Mouse (Mus musculus) heart, embryonic 14.5 days (tissue): ENCODE measurements around the gene Pdia4. TPM values are rescaled to one million over a fixed set of nuclear protein-coding genes. Genes with fewer than 3 reads are reported as not detected.
A peak's percentile ranks its signal among the peaks of the same experiment; 100 is the strongest.

Experiments
- ATAC-seq: fragments of 200-750 bp; cut with Nextera tagmentation; 2 replicates; pipeline ENCODE4 v1.8.0; 2017; ENCODE audit warnings: low read depth, moderate TSS enrichment; ENCODE audit not compliant: insufficient number of reproducible peaks, insufficient read depth, low FRiP score
- H3K27ac ChIP-seq, 2 experiments: fragments of 200-500 bp in 1 of 2; fragments of 300-500 bp in 1 of 2; sonication (generic) in 1 of 2; replicated peaks in 1 of 2; 2 replicates each; pipeline ENCODE4 v1.5.1; 2012 to 2014; ENCODE audit warnings: low read depth in 2 of 2, low read length in 2 of 2, control low read depth in 1 of 2, mild to moderate bottlenecking in 1 of 2, mixed read lengths in 1 of 2; ENCODE audit not compliant: control insufficient read depth in 1 of 2, insufficient read depth in 1 of 2
- H3K27me3 ChIP-seq: fragments of 300-500 bp; sonication (generic); 2 replicates; pipeline ENCODE4 v1.6.1; 2014; ENCODE audit warnings: mild to moderate bottlenecking, low read length, control low read depth; ENCODE audit not compliant: control insufficient read depth, insufficient read depth
- H3K36me3 ChIP-seq: fragments of 300-500 bp; sonication (generic); 2 replicates; pipeline ENCODE4 v1.6.1; 2014; ENCODE audit warnings: mild to moderate bottlenecking, control low read depth, low read length, mixed read lengths; ENCODE audit not compliant: control insufficient read depth, insufficient read depth
- H3K4me1 ChIP-seq, 2 experiments: fragments of 200-500 bp in 1 of 2; fragments of 300-500 bp in 1 of 2; sonication (generic) in 1 of 2; 2 replicates each; pipeline ENCODE4 v1.6.1; 2012 to 2014; ENCODE audit warnings: low read length in 2 of 2, control low read depth in 1 of 2, mixed read lengths in 1 of 2; ENCODE audit not compliant: control insufficient read depth in 2 of 2, insufficient read depth in 2 of 2
- H3K4me2 ChIP-seq: fragments of 300-500 bp; sonication (generic); 2 replicates; pipeline ENCODE4 v1.6.1; 2014; ENCODE audit warnings: mild to moderate bottlenecking, low read length
- H3K4me3 ChIP-seq, 2 experiments: fragments of 200-500 bp in 1 of 2; fragments of 300-500 bp in 1 of 2; sonication (generic) in 1 of 2; 2 replicates each; pipeline ENCODE4 v1.5.1; 2012 to 2014; ENCODE audit warnings: low read length in 2 of 2, mild to moderate bottlenecking in 2 of 2, control low read depth in 1 of 2, low read depth in 1 of 2, moderate library complexity in 1 of 2; ENCODE audit not compliant: control insufficient read depth in 1 of 2, insufficient read depth in 1 of 2
- H3K9ac ChIP-seq: fragments of 300-500 bp; sonication (generic); 2 replicates; pipeline ENCODE4 v1.6.1; 2014; ENCODE audit warnings: mild to moderate bottlenecking, low read length
- H3K9me3 ChIP-seq: fragments of 300-500 bp; sonication (generic); 2 replicates; pipeline ENCODE4 v1.6.1; 2016; ENCODE audit warnings: low read length, control low read depth; ENCODE audit not compliant: control insufficient read depth
- WGBS: fragments of 180-500 bp; shearing (Covaris S2); extraction: QIAGEN DNeasy Blood & Tissue Kit; methylation state at CpG from one replicate; pipeline ENCODE4 v1.1.7; 2014; 5-methylcytosine and 5-hydroxymethylcytosine counted together
- polyA plus RNA-seq: library from polyadenylated mRNA; unstranded; fragments of >200 nt; fragmentation: Nextera tagmentation; extraction: Ambion mirVana; gene quantifications from 2 replicates; pipeline ENCODE4 v1.2.1, GENCODE M21; 2014

Gene Pdia4
- polyA plus RNA-seq, 1 experiment from 2014 or later = 149 TPM

- Histone ChIP-seq H3K9me3 (no peaks in the 10 kb centered on the region), H3K9ac (no peak overlapping the region), H3K4me2 (no peak overlapping the region), H3K4me1 (peaks cover 4 to 15% of the 10 kb centered on the region in 2 experiments; a peak in 3 of 4 replicates), H3K27ac (no peak overlapping the region), H3K4me3 (no peak overlapping the region), H3K27me3 (0 out of 2 replicates have a peak, but pooled peaks cover 4% of the 10 kb centered on the region), H3K36me3 (0 out of 2 replicates have a peak, but pooled peaks cover 11% of the 10 kb centered on the region)
- ATAC-seq = no peak
- WGBS = 0% methylated on average over 2 of the region's 2 CpGs
Observed at GRCm38 (mm10) chr6:47837630-47838029, 24.4 kb upstream of the Pdia4 start.

- Histone ChIP-seq H3K9ac (peak overlapping the region; percentile 95), H3K9me3 (no peaks in the 10 kb centered on the region), H3K4me1 (peaks cover 4 to 15% of the 10 kb centered on the region in 2 experiments; a peak in 3 of 4 replicates), H3K36me3 (0 out of 2 replicates have a peak, but pooled peaks cover 9% of the 10 kb centered on the region), H3K4me2 (peak overlapping the region; percentile 79), H3K27ac (peak overlapping the region; percentile 66 to 87), H3K4me3 (peak overlapping the region; percentile 73 to 92), H3K27me3 (0 out of 2 replicates have a peak, but pooled peaks cover 4% of the 10 kb centered on the region)
- WGBS = under 1% methylated on average over 49 of the region's 49 CpGs
- ATAC-seq = peak; percentile 38
Observed at GRCm38 (mm10) chr6:47835984-47836521, 22.8 kb upstream of the Pdia4 start.

GRCm38 (mm10) chr6:47835482-47835983, 22.3 kb upstream of the Pdia4 start, which contains the start of gene Zfp398:
TSS of gene Zfp398 (plus strand) at chr6:47835661.
- H3K4me3 ChIP-seq = peak within 1 kb of the TSS; percentile 73 to 92
- ATAC-seq = peak; percentile 94
- 0 out of 2 replicates have a peak, but pooled peaks cover 4% of the 10 kb centered on the region for H3K27me3 ChIP-seq
- peaks cover 4 to 17% of the 10 kb centered on the region in 2 experiments for H3K4me1 ChIP-seq
- no peaks in the 10 kb centered on the region for H3K9me3 ChIP-seq
- peak within 1 kb of the TSS; percentile 95 for H3K9ac ChIP-seq
- H3K27ac ChIP-seq = peak within 1 kb of the TSS; percentile 66 to 87
- WGBS = 1% methylated on average over 52 of the region's 52 CpGs
- 0 out of 2 replicates have a peak, but pooled peaks cover 6% of the 10 kb centered on the region for H3K36me3 ChIP-seq
- peak within 1 kb of the TSS; percentile 79 for H3K4me2 ChIP-seq

GRCm38 (mm10) chr6:47832220-47832619, 19.0 kb upstream of the Pdia4 start:
- no peaks in the 10 kb centered on the region for H3K27me3 ChIP-seq
- no peaks in the 10 kb centered on the region for H3K36me3 ChIP-seq
- ATAC-seq = no peak
- peaks cover 0 to 11% of the 10 kb centered on the region in 2 experiments; a peak in 3 of 4 replicates for H3K4me1 ChIP-seq
- no peak overlapping the region for H3K4me2 ChIP-seq
- H3K4me3 ChIP-seq = no peak overlapping the region
- no peak overlapping the region for H3K27ac ChIP-seq
- 79% methylated on average over 1 of the region's 1 CpGs for WGBS
- no peaks in the 10 kb centered on the region for H3K9me3 ChIP-seq
- H3K9ac ChIP-seq = no peak overlapping the region

- Histone ChIP-seq H3K27me3 (no peaks in the 10 kb centered on the region), H3K4me2 (peak within 1 kb of the TSS; percentile 80), H3K9ac (peak within 1 kb of the TSS; percentile 89), H3K27ac (0 out of 4 replicates have a peak within 1 kb of the TSS, but pooled peaks of 1 of the 2 experiments have one; percentile 25), H3K9me3 (no peaks in the 10 kb centered on the region), H3K4me1 (peaks cover 0 to 4% of the 10 kb centered on the region in 2 experiments; a peak in 2 of 4 replicates), H3K36me3 (no peaks in the 10 kb centered on the region), H3K4me3 (peak within 1 kb of the TSS; percentile 69 to 86)
- WGBS = 2% methylated on average over 58 of the region's 64 CpGs
- ATAC-seq = peak; percentile 79
Observed at GRCm38 (mm10) chr6:47830104-47831078, 17.2 kb upstream of the Pdia4 start, which contains the start of gene Zfp786. TSS of gene Zfp786 (minus strand) at chr6:47830867.

- Histone ChIP-seq H3K4me3 (no peak overlapping the region), H3K9ac (no peak overlapping the region), H3K9me3 (no peaks in the 10 kb centered on the region), H3K27me3 (no peaks in the 10 kb centered on the region), H3K4me1 (peaks cover 0 to 4% of the 10 kb centered on the region in 2 experiments; a peak in 2 of 4 replicates), H3K27ac (no peak overlapping the region), H3K4me2 (no peak overlapping the region), H3K36me3 (0 out of 2 replicates have a peak, but pooled peaks cover 4% of the 10 kb centered on the region)
- ATAC-seq = no peak
- WGBS = 32% methylated on average over 1 of the region's 1 CpGs
Observed at GRCm38 (mm10) chr6:47828950-47829349, 15.7 kb upstream of the Pdia4 start.

GRCm38 (mm10) chr6:47827462-47827861, 14.2 kb upstream of the Pdia4 start:
- Histone ChIP-seq H3K4me2 (no peak overlapping the region), H3K4me1 (peaks cover 0 to 4% of the 10 kb centered on the region in 2 experiments; a peak in 2 of 4 replicates), H3K4me3 (no peak overlapping the region), H3K36me3 (0 out of 2 replicates have a peak, but pooled peaks cover 4% of the 10 kb centered on the region), H3K9me3 (no peaks in the 10 kb centered on the region), H3K27me3 (no peaks in the 10 kb centered on the region), H3K9ac (no peak overlapping the region), H3K27ac (no peak overlapping the region)
- WGBS = 90% methylated on average over 4 of the region's 4 CpGs
- ATAC-seq = no peak
